Mouse (Mus musculus): ENCODE data around the gene Cdkn1a. TPM values are rescaled to one million over a fixed set of nuclear protein-coding genes. Genes with fewer than 3 reads are reported as not detected.

Cdkn1a gene
- total and polyA plus RNA-seq, 3 experiments: 10.6 to 59.1 (median 37.5) TPM

GRCm38 (mm10) chr17:29086916-29087315 lies 3.9 kb upstream of the Cdkn1a start:
- H3K4me1 ChIP-seq (ENCODE audit: control insufficient read depth in 1 of 2, insufficient read depth in 2 of 2): peaks cover 6 to 22% of the 10 kb centered on the region in 2 experiments
- no peak overlapping the region for H3K4me3 ChIP-seq (replicated peaks in 1 of 3; ENCODE audit: low read depth in 2 of 3, low read length in 2 of 3, poor library complexity in 1 of 3)
- no peak overlapping the region for H3K9ac ChIP-seq (ENCODE audit: insufficient read depth, low read depth)
- TF ChIP-seq TBP (conservative IDR thresholded peaks at IDR 0.05; ENCODE audit: low read depth, low read length): no peak
- TF ChIP-seq ETS1 (conservative IDR thresholded peaks at IDR 0.05; ENCODE audit: low read depth, low read length): no peak
- TF ChIP-seq MYC (IDR thresholded peaks at IDR 0.05; ENCODE audit: low read depth, low read length): no peak
- no peak for TF ChIP-seq SMC3 (IDR thresholded peaks at IDR 0.05; ENCODE audit: low read depth, low read length)
- no peak for TF ChIP-seq NELFE (IDR thresholded peaks at IDR 0.05; ENCODE audit: low read depth, low read length)
- no peak for TF ChIP-seq ZMIZ1 (IDR thresholded peaks at IDR 0.05; ENCODE audit: low read depth, low read length)
- TF ChIP-seq IRF4 (IDR thresholded peaks at IDR 0.05; ENCODE audit: low read depth, low read length): no peak
- no peak for TF ChIP-seq RAD21 (IDR thresholded peaks at IDR 0.05; ENCODE audit: low read depth, low read length)
- no peak for TF ChIP-seq POLR2AphosphoS2 (IDR thresholded peaks at IDR 0.05; ENCODE audit: low read depth, low read length)
- no peak for TF ChIP-seq E2F4 (IDR thresholded peaks at IDR 0.05; ENCODE audit: insufficient replicate concordance, low read depth, low read length)
- TF ChIP-seq CTCF (conservative IDR thresholded peaks at IDR 0.05 in 1 of 2, IDR thresholded peaks at IDR 0.05 in 1 of 2; ENCODE audit: low read depth in 2 of 2, low read length in 2 of 2): no peak
- TF ChIP-seq ZKSCAN1 (IDR thresholded peaks at IDR 0.05; ENCODE audit: borderline replicate concordance, low read depth, low read length): no peak
- TF ChIP-seq MXI1 (IDR thresholded peaks at IDR 0.05; ENCODE audit: low read depth, low read length): no peak
- no peak for TF ChIP-seq SIN3A (IDR thresholded peaks at IDR 0.05; ENCODE audit: low read length)
- TF ChIP-seq RCOR1 (conservative IDR thresholded peaks at IDR 0.05; ENCODE audit: low read depth, low read length): no peak
- no peak for TF ChIP-seq ZC3H11A (IDR thresholded peaks at IDR 0.05; ENCODE audit: low read depth, low read length)
- TF ChIP-seq BHLHE40 (IDR thresholded peaks at IDR 0.05; ENCODE audit: low read depth, low read length): no peak
- TF ChIP-seq TCF12 (IDR thresholded peaks at IDR 0.05; ENCODE audit: low read depth, low read length): no peak
- no peak overlapping the region for H3K4me2 ChIP-seq (ENCODE audit: insufficient read depth, low read depth, poor library complexity, severe bottlenecking)
- dilution Hi-C loops (cut with MboI; ENCODE audit: extremely low pct_ligation_motif_present, extremely low pct_unique_long_range_greater_than_20kb, low sequenced_read_pairs): no loop called here
- in situ Hi-C loops (cut with MboI; ENCODE audit: low pct_ligation_motif_present, low pct_unique_long_range_greater_than_20kb, low sequenced_read_pairs): no loop called here
- no peak for DNase-seq (ENCODE audit: extremely low read depth)
- peaks cover 18% of the 10 kb centered on the region for H3K9me3 ChIP-seq (replicated peaks; ENCODE audit: low read length)
- H3K27ac ChIP-seq (ENCODE audit: insufficient read depth, low read depth): no peak overlapping the region
- no peaks in the 10 kb centered on the region for H3K27me3 ChIP-seq (replicated peaks)
- H3K79me2 ChIP-seq (replicated peaks; ENCODE audit: control insufficient read depth, extremely low read depth, insufficient read depth, poor library complexity, severe bottlenecking): no peaks in the 10 kb centered on the region; the same call in 1 of the 2 replicates
- peaks cover 0 to 2% of the 10 kb centered on the region in 2 experiments for H3K36me3 ChIP-seq (replicated peaks in 1 of 2; ENCODE audit: control insufficient read depth in 1 of 2, insufficient read depth in 1 of 2, low read length in 1 of 2)

DNA sequence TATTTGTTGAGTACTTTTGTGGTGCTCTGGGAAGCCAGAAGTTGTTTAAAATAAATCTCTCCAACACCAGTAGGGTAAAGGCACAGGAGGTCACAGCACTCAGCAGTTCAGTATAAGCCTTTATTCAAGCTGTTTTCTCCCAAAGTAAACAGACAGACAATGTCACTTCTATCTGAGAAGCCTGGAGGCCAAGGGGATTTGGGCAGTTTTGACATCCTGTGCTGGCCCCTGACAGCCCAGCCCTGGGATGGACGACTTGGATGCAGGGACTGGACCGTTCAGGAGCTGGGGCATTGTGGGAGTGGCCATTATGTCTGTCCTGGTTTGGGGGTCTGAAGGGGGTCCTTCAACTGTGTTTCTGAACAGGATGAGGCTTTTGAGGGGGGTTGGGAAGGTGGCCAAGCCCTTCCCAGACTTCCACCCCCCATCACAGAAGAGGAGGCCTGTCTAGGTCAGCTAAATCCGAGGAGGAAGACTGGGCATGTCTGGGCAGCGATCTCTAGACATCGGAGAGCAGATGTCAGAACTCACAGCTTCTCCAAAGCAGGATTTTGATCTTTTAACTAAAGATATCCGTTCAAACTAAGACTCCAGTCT lies 670 bp downstream of the Cdkn1a start:
- H3K4me2 ChIP-seq (ENCODE audit: insufficient read depth, low read depth, poor library complexity, severe bottlenecking): peak overlapping the region; percentile 57
- TF ChIP-seq PAX5 (IDR thresholded peaks at IDR 0.05; ENCODE audit: low read length): no peak
- TF ChIP-seq SIN3A (IDR thresholded peaks at IDR 0.05; ENCODE audit: low read length): 0 out of 2 replicates have a peak, but pooled peaks have one; percentile 11
- TF ChIP-seq USF2 (conservative IDR thresholded peaks at IDR 0.05; ENCODE audit: low read depth, low read length): no peak
- TF ChIP-seq HCFC1 (IDR thresholded peaks at IDR 0.05; ENCODE audit: low read depth, low read length): no peak
- H3K9me3 ChIP-seq (replicated peaks; ENCODE audit: low read length): peaks cover 7% of the 10 kb centered on the region
- peaks cover 9 to 40% of the 10 kb centered on the region in 2 experiments for H3K4me1 ChIP-seq (ENCODE audit: control insufficient read depth in 1 of 2, insufficient read depth in 2 of 2)
- peaks cover 3 to 9% of the 10 kb centered on the region in 2 experiments for H3K36me3 ChIP-seq (replicated peaks in 1 of 2; ENCODE audit: control insufficient read depth in 1 of 2, insufficient read depth in 1 of 2, low read length in 1 of 2)
- H3K9ac ChIP-seq (ENCODE audit: insufficient read depth, low read depth): peak overlapping the region; percentile 85
- in situ Hi-C loops (cut with MboI; ENCODE audit: low pct_ligation_motif_present, low pct_unique_long_range_greater_than_20kb, low sequenced_read_pairs): loop anchor here (5.0 kb wide), 1 partner anchor 44 kb away; no protein-coding TSS in a partner anchor
- peak overlapping the region; percentile 68 for H3K27ac ChIP-seq (ENCODE audit: insufficient read depth, low read depth)
- H3K4me3 ChIP-seq (replicated peaks in 1 of 3; ENCODE audit: low read depth in 2 of 3, low read length in 2 of 3, poor library complexity in 1 of 3): peak overlapping the region; percentile 40 to 73 (median 68)
- peaks cover 38% of the 10 kb centered on the region for H3K79me2 ChIP-seq (replicated peaks; ENCODE audit: control insufficient read depth, extremely low read depth, insufficient read depth, poor library complexity, severe bottlenecking)
- dilution Hi-C loops (cut with MboI; ENCODE audit: extremely low pct_ligation_motif_present, extremely low pct_unique_long_range_greater_than_20kb, low sequenced_read_pairs): no loop called here
- no peaks in the 10 kb centered on the region for H3K27me3 ChIP-seq (replicated peaks)
- DNase-seq (ENCODE audit: extremely low read depth): no peak
